Mouse (Mus musculus): ENCODE data around the gene B9d2. TPM values are rescaled to one million over a fixed set of nuclear protein-coding genes. Genes with fewer than 3 reads are reported as not detected.

The B9d2 gene
- polyA plus RNA-seq, 1 experiment from 2014 or later: 26.4 TPM

DNA sequence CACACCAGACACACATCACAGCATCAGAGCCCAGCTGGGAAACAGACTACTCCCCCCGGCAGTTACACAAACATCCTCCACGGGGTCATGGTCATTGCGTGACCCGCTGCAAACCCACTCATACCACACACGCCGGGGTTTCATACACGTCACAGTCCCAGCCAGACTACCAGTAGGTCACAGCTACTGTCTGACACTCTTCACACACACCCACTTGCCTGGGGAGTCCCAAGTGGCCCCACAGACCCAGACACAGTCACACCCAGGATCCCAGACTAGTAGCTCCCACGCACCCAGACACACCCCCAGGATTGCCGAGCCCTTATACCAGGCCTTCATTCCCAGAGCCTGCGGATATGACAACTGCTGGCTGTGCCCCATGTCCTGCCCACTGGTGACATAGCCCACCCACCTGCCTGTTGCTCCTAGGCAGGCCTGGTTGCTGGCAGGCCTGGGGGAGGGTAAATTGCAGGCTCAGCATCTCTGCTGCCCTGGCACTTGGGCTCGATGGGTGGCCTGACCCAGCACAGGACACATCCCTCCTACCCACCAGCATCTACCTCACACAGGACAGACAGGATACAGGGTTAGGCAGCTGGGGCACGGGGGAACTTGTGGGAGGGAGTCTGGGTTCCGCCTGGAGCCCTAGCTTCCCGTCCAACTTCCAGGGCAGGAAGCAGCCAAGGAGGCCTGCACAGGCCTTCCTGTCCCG, 27.2 kb downstream of the B9d2 start:
- Histone ChIP-seq H3K9me3 (no peaks in the 10 kb centered on the region), H3K4me3 (no peak overlapping the region), H3K4me2 (no peak overlapping the region), H3K27me3 (peaks cover 11% of the 10 kb centered on the region), H3K4me1 (peaks cover 55% of the 10 kb centered on the region), H3K36me3 (peaks cover 7% of the 10 kb centered on the region; the same call in 1 of the 2 replicates), H3K9ac (0 out of 2 replicates have a peak overlapping the region, but pooled peaks have one; percentile 4), H3K27ac (peak overlapping the region; percentile 80)
- no peak for ATAC-seq (ENCODE audit: insufficient number of reproducible peaks, insufficient read depth, low FRiP score, low TSS enrichment, low read depth)
- 50% methylated on average over 15 of the region's 15 CpGs for WGBS

- H3K4me3 ChIP-seq: no peak overlapping the region
- no peaks in the 10 kb centered on the region; the same call in 1 of the 2 replicates for H3K27me3 ChIP-seq
- H3K9ac ChIP-seq: peak overlapping the region; percentile 64
- peaks cover 29% of the 10 kb centered on the region for H3K36me3 ChIP-seq
- no peaks in the 10 kb centered on the region for H3K9me3 ChIP-seq
- H3K27ac ChIP-seq: peak overlapping the region; percentile 74; the same call in 1 of the 2 replicates
- H3K4me2 ChIP-seq: peak overlapping the region; percentile 37
- WGBS: 6% methylated on average over 12 of the region's 12 CpGs
- no peak for ATAC-seq (ENCODE audit: insufficient number of reproducible peaks, insufficient read depth, low FRiP score, low TSS enrichment, low read depth)
- H3K4me1 ChIP-seq: peaks cover 48% of the 10 kb centered on the region
Observed at GRCm38 (mm10) chr7:25709961-25710360, 29.4 kb downstream of the B9d2 start.

DNA sequence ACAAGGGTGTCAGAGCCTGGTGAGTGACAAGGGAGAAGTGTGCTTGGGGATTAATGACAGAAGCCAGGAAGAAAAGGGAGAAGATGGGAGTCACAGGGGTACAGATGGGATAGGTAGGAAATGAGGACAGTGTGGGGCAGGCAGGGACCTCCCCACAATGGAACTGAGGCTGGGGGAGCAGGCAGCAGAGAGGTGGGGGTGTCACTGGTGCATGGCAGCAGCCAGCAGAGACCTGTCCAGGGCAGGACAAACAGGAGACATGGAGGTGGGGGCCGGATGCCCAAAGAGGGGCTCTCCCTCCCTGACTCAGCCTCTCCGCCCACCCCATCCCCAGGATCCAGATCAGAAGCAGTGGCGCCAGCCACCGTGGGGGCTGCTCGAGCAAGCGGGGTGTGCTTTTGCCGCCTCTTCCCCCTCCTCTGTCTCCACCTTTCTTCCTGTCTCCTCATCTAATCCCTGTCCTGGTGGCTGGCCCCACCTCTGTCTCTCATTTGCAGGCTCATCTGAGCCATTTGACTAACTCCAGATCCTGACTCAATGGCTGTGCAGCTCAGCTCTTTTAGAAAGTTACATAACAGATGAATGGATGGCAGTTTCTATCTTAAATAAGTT, 30.0 kb downstream of the B9d2 start:
- no peak overlapping the region for H3K4me3 ChIP-seq
- no peaks in the 10 kb centered on the region for H3K9me3 ChIP-seq
- H3K27ac ChIP-seq: peak overlapping the region; percentile 74
- peaks cover 36% of the 10 kb centered on the region for H3K36me3 ChIP-seq
- H3K4me2 ChIP-seq: peak overlapping the region; percentile 37
- peak; percentile 45; the same call in 1 of the 2 replicates for ATAC-seq (ENCODE audit: insufficient number of reproducible peaks, insufficient read depth, low FRiP score, low TSS enrichment, low read depth)
- H3K4me1 ChIP-seq: peaks cover 46% of the 10 kb centered on the region
- no peaks in the 10 kb centered on the region for H3K27me3 ChIP-seq
- H3K9ac ChIP-seq: peak overlapping the region; percentile 64
- WGBS: 4% methylated on average over 7 of the region's 7 CpGs

GRCm38 (mm10) chr7:25711165-25711564, 30.6 kb downstream of the B9d2 start:
- Histone ChIP-seq H3K4me1 (peaks cover 46% of the 10 kb centered on the region), H3K4me3 (no peak overlapping the region), H3K9ac (0 out of 2 replicates have a peak overlapping the region, but pooled peaks have one; percentile 64), H3K4me2 (peak overlapping the region; percentile 37; the same call in 1 of the 2 replicates), H3K9me3 (no peaks in the 10 kb centered on the region), H3K36me3 (peaks cover 42% of the 10 kb centered on the region), H3K27ac (peak overlapping the region; percentile 74), H3K27me3 (no peaks in the 10 kb centered on the region)
- no peak for ATAC-seq (ENCODE audit: insufficient number of reproducible peaks, insufficient read depth, low FRiP score, low TSS enrichment, low read depth)
- 62% methylated on average over 5 of the region's 5 CpGs for WGBS

GRCm38 (mm10) chr7:25711731-25712197, 31.2 kb downstream of the B9d2 start:
- H3K4me2 ChIP-seq: no peak overlapping the region; the same call in 1 of the 2 replicates
- H3K4me1 ChIP-seq: peaks cover 46% of the 10 kb centered on the region
- H3K4me3 ChIP-seq: no peak overlapping the region
- H3K36me3 ChIP-seq: peaks cover 45% of the 10 kb centered on the region
- peak; percentile 32; the same call in 1 of the 2 replicates for ATAC-seq (ENCODE audit: insufficient number of reproducible peaks, insufficient read depth, low FRiP score, low TSS enrichment, low read depth)
- WGBS: 15% methylated on average over 7 of the region's 7 CpGs
- H3K27ac ChIP-seq: peak overlapping the region; percentile 74
- H3K9me3 ChIP-seq: no peaks in the 10 kb centered on the region
- H3K27me3 ChIP-seq: no peaks in the 10 kb centered on the region
- H3K9ac ChIP-seq: 0 out of 2 replicates have a peak overlapping the region, but pooled peaks have one; percentile 54

- H3K27ac ChIP-seq: peak overlapping the region; percentile 74; the same call in 1 of the 2 replicates
- H3K4me3 ChIP-seq: no peak overlapping the region
- 90% methylated on average over 9 of the region's 9 CpGs for WGBS
- peaks cover 45% of the 10 kb centered on the region for H3K36me3 ChIP-seq
- H3K4me1 ChIP-seq: peaks cover 47% of the 10 kb centered on the region
- ATAC-seq (ENCODE audit: insufficient number of reproducible peaks, insufficient read depth, low FRiP score, low TSS enrichment, low read depth): no peak
- no peaks in the 10 kb centered on the region for H3K27me3 ChIP-seq
- H3K9ac ChIP-seq: no peak overlapping the region
- H3K4me2 ChIP-seq: no peak overlapping the region
- no peaks in the 10 kb centered on the region for H3K9me3 ChIP-seq
Observed at GRCm38 (mm10) chr7:25712801-25713200, 32.2 kb downstream of the B9d2 start.

GRCm38 (mm10) chr7:25714581-25714980, 34.0 kb downstream of the B9d2 start:
- no peak overlapping the region for H3K27ac ChIP-seq
- WGBS: 89% methylated on average over 8 of the region's 8 CpGs
- no peak overlapping the region for H3K4me3 ChIP-seq
- no peaks in the 10 kb centered on the region for H3K9me3 ChIP-seq
- H3K9ac ChIP-seq: no peak overlapping the region
- H3K4me1 ChIP-seq: peaks cover 47% of the 10 kb centered on the region
- no peaks in the 10 kb centered on the region for H3K27me3 ChIP-seq
- ATAC-seq (ENCODE audit: insufficient number of reproducible peaks, insufficient read depth, low FRiP score, low TSS enrichment, low read depth): no peak
- H3K4me2 ChIP-seq: no peak overlapping the region
- peaks cover 45% of the 10 kb centered on the region for H3K36me3 ChIP-seq

DNA sequence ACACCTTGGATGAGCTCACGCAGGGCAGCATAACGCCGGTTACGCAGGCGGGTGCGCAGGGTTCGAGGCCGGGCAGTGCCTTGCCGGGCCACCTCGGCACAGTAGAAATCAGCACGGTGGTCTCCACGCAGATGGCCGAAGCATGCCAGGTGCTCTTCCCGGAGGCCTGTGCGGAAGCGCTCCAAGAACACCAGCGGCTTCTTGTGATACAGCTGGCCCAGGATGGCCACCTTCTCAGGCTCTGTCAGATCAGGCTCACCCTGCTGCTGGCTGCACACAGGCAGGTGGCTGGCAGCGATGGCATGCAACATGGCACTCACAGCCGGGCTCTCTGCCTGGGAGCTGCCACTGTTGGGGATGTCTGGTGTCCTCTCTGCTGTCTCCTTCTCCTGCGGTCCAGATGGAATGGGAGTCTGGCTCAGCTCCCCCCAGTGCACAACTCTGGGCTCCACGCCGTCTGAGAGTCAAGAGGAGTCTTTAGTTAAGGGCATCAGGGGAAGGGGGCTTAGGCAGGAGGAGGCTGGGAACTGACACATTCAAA, 35.2 kb downstream of the B9d2 start:
- no peak overlapping the region for H3K27ac ChIP-seq
- no peak for ATAC-seq (ENCODE audit: insufficient number of reproducible peaks, insufficient read depth, low FRiP score, low TSS enrichment, low read depth)
- H3K9me3 ChIP-seq: no peaks in the 10 kb centered on the region
- 96% methylated on average over 22 of the region's 22 CpGs for WGBS
- peaks cover 52% of the 10 kb centered on the region for H3K36me3 ChIP-seq
- no peak overlapping the region for H3K4me3 ChIP-seq
- no peak overlapping the region for H3K9ac ChIP-seq
- peaks cover 38% of the 10 kb centered on the region for H3K4me1 ChIP-seq
- H3K27me3 ChIP-seq: no peaks in the 10 kb centered on the region
- no peak overlapping the region for H3K4me2 ChIP-seq

DNA sequence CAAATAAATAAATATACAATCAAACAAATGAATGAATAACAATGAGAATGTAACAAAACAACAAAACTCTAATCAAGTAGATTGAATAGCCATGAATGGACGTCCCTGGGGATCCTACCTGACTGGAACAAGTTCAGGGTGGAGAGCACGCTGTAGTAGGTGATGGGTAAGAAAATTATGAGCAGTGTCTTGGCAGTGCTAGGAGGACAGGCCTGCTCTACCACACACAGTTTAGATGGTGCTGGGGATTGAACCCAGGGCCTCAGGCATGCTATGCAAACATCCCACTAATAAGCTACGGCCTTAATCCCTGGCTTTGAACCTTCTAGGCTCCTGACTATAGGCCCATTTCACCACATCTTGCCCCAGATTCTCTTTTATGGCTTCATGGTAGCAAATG, 36.9 kb downstream of the B9d2 start:
- 87% methylated on average over 3 of the region's 3 CpGs for WGBS
- no peak overlapping the region for H3K27ac ChIP-seq
- H3K4me2 ChIP-seq: peak overlapping the region; percentile 80

DNA sequence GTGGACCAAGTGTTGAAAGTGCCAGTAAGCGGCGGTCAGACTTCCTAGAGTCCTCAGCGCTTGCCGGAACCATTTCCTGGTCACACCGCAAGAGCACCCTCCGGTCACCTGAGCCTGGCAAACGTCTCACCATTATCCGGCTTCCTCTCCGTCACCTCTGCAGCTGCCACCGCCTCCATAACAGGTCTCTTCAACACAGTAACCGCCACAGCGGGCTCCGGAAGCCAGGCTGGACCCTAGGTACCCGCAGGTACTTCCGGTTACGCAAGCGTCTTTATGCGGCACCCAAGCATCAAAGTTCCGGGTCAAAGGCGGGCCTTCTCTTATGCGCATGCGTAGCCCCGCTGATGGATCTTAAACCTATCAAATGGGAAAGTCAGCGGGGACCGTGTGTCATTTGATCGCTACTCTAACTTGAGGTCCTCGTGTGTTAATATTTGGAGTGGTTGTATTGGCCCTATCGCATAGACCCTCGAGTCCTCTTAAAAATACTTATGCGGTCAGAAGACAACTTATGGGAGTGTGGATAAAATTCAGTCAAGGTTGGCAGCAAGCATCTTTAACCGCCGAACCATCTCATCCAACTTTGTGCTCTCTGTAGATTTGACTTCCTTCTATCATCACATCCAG, 38.3 kb downstream of the B9d2 start, which contains the start of gene Ccdc97:
Gene Ccdc97 (minus strand): TSS at position 301 of the 630 bp plus-strand sequence.
- Histone ChIP-seq H3K4me2 (peak within 1 kb of the TSS; percentile 80), H3K27me3 (no peaks in the 10 kb centered on the region), H3K9ac (peak within 1 kb of the TSS; percentile 78), H3K4me1 (peaks cover 17% of the 10 kb centered on the region), H3K4me3 (peak within 1 kb of the TSS; percentile 83), H3K27ac (peak within 1 kb of the TSS; percentile 80), H3K36me3 (peaks cover 62% of the 10 kb centered on the region), H3K9me3 (no peaks in the 10 kb centered on the region)
- WGBS: 4% methylated on average over 32 of the region's 32 CpGs
- ATAC-seq (ENCODE audit: insufficient number of reproducible peaks, insufficient read depth, low FRiP score, low TSS enrichment, low read depth): peak; percentile 57

More for the DNA sequence above, 36.9 kb downstream of the B9d2 start:
- H3K27me3 ChIP-seq: no peaks in the 10 kb centered on the region
- H3K4me1 ChIP-seq: peaks cover 21% of the 10 kb centered on the region
- peak overlapping the region; percentile 83 for H3K4me3 ChIP-seq
- no peak for ATAC-seq (ENCODE audit: insufficient number of reproducible peaks, insufficient read depth, low FRiP score, low TSS enrichment, low read depth)
- H3K9ac ChIP-seq: no peak overlapping the region
- H3K9me3 ChIP-seq: no peaks in the 10 kb centered on the region
- peaks cover 62% of the 10 kb centered on the region for H3K36me3 ChIP-seq

Measured in embryonic facial prominence, embryonic 13.5 days (tissue).